Mouse (Mus musculus) erythroblast, embryonic 14.5 days (primary cell): ENCODE results near the gene P2ry4.

ENCODE experiments used
- GATA1 ChIP-seq: IDR thresholded peaks from 2 replicates; pipeline ENCODE4 v1.6.1; 2012; ENCODE audit warnings: low read length, inconsistent platforms, mixed read lengths
- TAL1 ChIP-seq: IDR thresholded peaks from 3 replicates; pipeline ENCODE4 v1.6.1; 2012; ENCODE audit warnings: low read length, inconsistent platforms, mixed read lengths

DNA sequence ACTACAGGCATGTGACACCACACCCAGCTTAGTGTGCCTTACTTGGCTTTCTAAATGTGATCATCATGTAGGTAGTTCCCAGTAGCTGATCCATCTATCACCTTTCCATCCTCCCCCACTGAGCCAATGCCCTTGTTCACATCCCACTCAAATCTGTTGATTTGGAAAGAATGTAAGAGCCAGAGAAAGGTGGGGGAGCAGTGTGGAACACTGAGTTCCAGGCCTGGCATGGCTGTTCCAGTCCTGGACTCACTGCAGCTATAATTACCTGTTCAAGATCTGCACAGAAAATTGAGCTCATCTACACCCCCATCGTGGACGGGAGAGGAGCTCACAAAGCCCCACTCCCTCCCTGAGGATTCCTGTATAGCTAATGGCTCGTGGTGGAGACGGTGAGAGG lies 5.1 kb upstream of the P2ry4 start:
- no peak for TF ChIP-seq GATA1
- TF ChIP-seq TAL1 = no peak
